Mouse (Mus musculus): ENCODE data around the gene Jdp2. TPM values are rescaled to one million over a fixed set of nuclear protein-coding genes. Genes with fewer than 3 reads are reported as not detected.

Gene Jdp2
- total and polyA plus RNA-seq, 2 experiments: 1.1 to 1.6 TPM

DNA sequence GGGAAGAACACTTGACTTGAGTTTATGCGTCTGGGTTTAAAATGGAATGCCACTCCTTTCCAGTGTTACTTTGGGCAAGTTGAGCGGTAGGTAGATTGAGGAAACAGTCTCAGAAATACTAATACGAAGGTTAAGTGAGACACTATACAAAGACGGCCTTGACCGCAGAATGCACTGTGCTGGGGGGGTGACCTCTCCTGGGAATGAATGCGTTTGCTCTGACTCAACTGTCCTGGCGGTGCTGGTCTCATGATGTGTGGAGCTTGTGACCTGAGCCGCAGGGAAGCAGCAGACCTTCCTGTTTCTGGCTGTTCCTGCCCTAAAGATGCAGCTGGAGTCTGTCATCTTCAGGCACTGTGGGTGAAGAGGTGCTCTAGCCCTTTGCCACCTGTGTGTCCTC lies 16.7 kb downstream of the Jdp2 start:
- DNase-seq (ENCODE audit: extremely low read depth, low read depth, low spot score): no peak
- no peaks in the 10 kb centered on the region for H3K79me2 ChIP-seq (ENCODE audit: control insufficient read depth, insufficient read depth, low read length)
- H3K27me3 ChIP-seq (ENCODE audit: control insufficient read depth, insufficient read depth, low read length): no peaks in the 10 kb centered on the region
- H3K9ac ChIP-seq (ENCODE audit: low read depth, low read length): no peak overlapping the region
- H3K4me3 ChIP-seq (ENCODE audit: insufficient read depth, low read depth, low read length): no peak overlapping the region
- TF ChIP-seq POLR2A (IDR thresholded peaks at IDR 0.05; ENCODE audit: extremely low read depth, insufficient read depth, low read length): no peak
- TF ChIP-seq CTCF (IDR thresholded peaks at IDR 0.05; ENCODE audit: low read depth, low read length): no peak
- WGBS: 82% methylated on average over 8 of the region's 8 CpGs
- no peak overlapping the region for H3K27ac ChIP-seq (replicated peaks; ENCODE audit: insufficient read depth, low read depth, low read length)
- no peaks in the 10 kb centered on the region for H3K4me1 ChIP-seq (ENCODE audit: control insufficient read depth, insufficient read depth, low read length)
- H3K36me3 ChIP-seq (ENCODE audit: control insufficient read depth, insufficient read depth, low read length): no peaks in the 10 kb centered on the region

DNA sequence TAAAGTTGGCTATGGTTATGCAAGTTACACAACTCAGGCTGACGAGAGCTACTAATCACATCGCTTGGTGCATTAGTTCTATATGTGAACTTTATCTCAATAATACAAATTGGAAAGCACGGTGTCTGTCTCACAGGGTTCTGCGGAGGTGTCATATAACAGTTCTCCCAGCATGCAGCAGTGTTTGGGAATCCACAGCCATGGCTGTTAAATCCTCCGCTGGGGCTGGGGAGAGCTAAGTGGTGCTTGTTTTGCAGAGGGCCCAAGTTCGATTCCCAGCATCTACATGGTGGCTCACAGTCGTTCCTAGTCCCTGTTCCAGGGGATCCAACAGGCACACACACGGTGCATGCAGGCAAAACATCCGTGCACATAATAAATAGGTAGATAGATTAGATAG lies 19.1 kb downstream of the Jdp2 start:
- Histone ChIP-seq H3K9ac (ENCODE audit: low read depth, low read length) (no peak overlapping the region), H3K79me2 (ENCODE audit: control insufficient read depth, insufficient read depth, low read length) (no peaks in the 10 kb centered on the region)
- 90% methylated on average over 9 of the region's 9 CpGs for WGBS

DNA sequence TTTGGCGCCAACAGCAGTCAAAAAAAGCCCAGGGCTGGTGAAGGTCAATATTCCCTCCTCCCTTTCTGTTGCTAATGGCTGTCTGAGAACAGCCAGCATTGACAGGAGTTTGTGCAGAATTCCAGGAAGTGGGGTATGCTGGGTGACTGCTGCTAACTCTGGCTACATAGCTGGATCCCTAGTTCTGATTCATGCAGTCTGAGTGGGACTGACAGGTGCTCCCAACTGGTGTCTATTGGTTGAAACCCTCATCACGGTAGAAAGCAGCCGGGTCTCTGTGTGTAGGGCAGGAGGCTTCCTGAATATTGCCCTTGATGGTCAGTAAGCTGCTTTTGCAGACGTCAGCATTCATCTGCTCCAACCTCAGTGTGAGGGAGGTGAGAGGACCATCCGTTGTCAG lies 19.6 kb downstream of the Jdp2 start:
- WGBS: 73% methylated on average over 5 of the region's 5 CpGs
- TF ChIP-seq POLR2A (IDR thresholded peaks at IDR 0.05; ENCODE audit: extremely low read depth, insufficient read depth, low read length): no peak
- no peak for TF ChIP-seq CTCF (IDR thresholded peaks at IDR 0.05; ENCODE audit: low read depth, low read length)

More for the DNA sequence above, 19.1 kb downstream of the Jdp2 start:
- Histone ChIP-seq H3K4me3 (ENCODE audit: insufficient read depth, low read depth, low read length) (no peak overlapping the region), H3K27me3 (ENCODE audit: control insufficient read depth, insufficient read depth, low read length) (no peaks in the 10 kb centered on the region), H3K27ac (replicated peaks; ENCODE audit: insufficient read depth, low read depth, low read length) (no peak overlapping the region), H3K4me1 (ENCODE audit: control insufficient read depth, insufficient read depth, low read length) (no peaks in the 10 kb centered on the region), H3K36me3 (ENCODE audit: control insufficient read depth, insufficient read depth, low read length) (no peaks in the 10 kb centered on the region)
- TF ChIP-seq POLR2A (IDR thresholded peaks at IDR 0.05; ENCODE audit: extremely low read depth, insufficient read depth, low read length) (no peak), CTCF (IDR thresholded peaks at IDR 0.05; ENCODE audit: low read depth, low read length) (no peak)
- DNase-seq (ENCODE audit: extremely low read depth, low read depth, low spot score): no peak

DNA sequence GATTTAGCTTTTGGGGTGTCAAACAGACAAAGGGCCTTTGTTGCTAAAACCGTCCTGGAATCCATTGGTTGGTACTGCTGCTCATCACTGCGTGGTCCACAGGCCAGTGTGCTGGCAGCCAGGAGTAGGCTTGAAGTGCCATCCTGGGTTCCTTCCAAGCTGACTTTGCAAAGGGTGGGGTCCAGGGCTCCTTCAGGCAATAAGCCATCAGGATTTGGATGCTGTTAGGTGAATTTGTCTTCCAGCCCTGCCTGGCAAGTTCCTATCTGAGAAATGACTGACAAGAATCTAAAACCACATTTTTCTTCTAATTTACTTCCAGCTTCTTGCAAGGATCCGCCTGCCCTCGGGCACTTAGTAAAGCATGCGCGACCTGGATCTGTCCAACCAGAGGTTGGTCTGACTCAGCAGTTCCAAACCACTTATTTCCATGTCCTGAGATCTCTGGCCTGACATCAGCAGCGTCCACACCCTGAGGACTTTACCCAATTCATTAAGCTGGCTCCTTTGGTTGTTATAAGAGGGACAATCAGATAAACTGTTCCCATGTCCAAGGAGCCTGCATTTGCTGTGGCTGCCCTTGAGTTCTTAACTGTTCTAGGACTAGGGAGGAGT lies 20.6 kb downstream of the Jdp2 start:
- Histone ChIP-seq H3K27ac (replicated peaks; ENCODE audit: insufficient read depth, low read depth, low read length) (no peak overlapping the region), H3K79me2 (ENCODE audit: control insufficient read depth, insufficient read depth, low read length) (no peaks in the 10 kb centered on the region)
- no peak for DNase-seq (ENCODE audit: extremely low read depth, low read depth, low spot score)

More for the DNA sequence above, 19.6 kb downstream of the Jdp2 start:
- Histone ChIP-seq H3K4me1 (ENCODE audit: control insufficient read depth, insufficient read depth, low read length) (no peaks in the 10 kb centered on the region), H3K79me2 (ENCODE audit: control insufficient read depth, insufficient read depth, low read length) (no peaks in the 10 kb centered on the region), H3K4me3 (ENCODE audit: insufficient read depth, low read depth, low read length) (no peak overlapping the region), H3K9ac (ENCODE audit: low read depth, low read length) (no peak overlapping the region), H3K36me3 (ENCODE audit: control insufficient read depth, insufficient read depth, low read length) (no peaks in the 10 kb centered on the region), H3K27me3 (ENCODE audit: control insufficient read depth, insufficient read depth, low read length) (no peaks in the 10 kb centered on the region), H3K27ac (replicated peaks; ENCODE audit: insufficient read depth, low read depth, low read length) (no peak overlapping the region)
- DNase-seq (ENCODE audit: extremely low read depth, low read depth, low spot score): no peak

DNA sequence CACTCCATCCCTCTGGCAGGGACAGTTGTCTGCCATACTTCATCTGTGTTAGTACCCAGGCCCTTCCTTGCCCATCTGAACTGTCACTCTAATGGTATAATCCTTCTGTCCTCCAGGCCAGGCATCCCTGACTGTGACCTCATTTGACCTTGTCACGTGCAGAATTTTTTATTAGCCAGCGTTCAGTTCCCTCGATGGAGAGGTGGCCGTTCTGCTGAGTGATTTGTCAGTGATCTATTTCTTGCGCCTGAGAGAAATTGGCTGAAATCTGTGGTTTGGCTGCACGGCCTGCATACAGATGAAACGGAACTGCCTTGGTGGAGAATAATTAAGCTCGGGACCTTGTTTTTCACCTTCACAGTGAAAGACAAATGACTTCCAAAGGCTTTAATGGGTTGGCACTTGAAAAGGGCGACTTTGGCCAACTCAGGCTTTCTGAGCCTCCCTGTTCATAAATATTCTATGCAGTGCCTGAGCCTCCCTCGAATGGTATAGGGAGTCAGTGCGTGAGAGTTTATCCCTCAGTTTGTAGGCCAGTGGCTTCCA lies 21.1 kb downstream of the Jdp2 start:
- DNase-seq (ENCODE audit: extremely low read depth, low read depth, low spot score): no peak
- Histone ChIP-seq H3K79me2 (ENCODE audit: control insufficient read depth, insufficient read depth, low read length) (no peaks in the 10 kb centered on the region), H3K27me3 (ENCODE audit: control insufficient read depth, insufficient read depth, low read length) (no peaks in the 10 kb centered on the region), H3K36me3 (ENCODE audit: control insufficient read depth, insufficient read depth, low read length) (no peaks in the 10 kb centered on the region), H3K9ac (ENCODE audit: low read depth, low read length) (no peak overlapping the region), H3K4me1 (ENCODE audit: control insufficient read depth, insufficient read depth, low read length) (no peaks in the 10 kb centered on the region), H3K27ac (replicated peaks; ENCODE audit: insufficient read depth, low read depth, low read length) (no peak overlapping the region), H3K4me3 (ENCODE audit: insufficient read depth, low read depth, low read length) (no peak overlapping the region)
- TF ChIP-seq CTCF (IDR thresholded peaks at IDR 0.05; ENCODE audit: low read depth, low read length): no peak
- no peak for TF ChIP-seq POLR2A (IDR thresholded peaks at IDR 0.05; ENCODE audit: extremely low read depth, insufficient read depth, low read length)
- 76% methylated on average over 11 of the region's 11 CpGs for WGBS

More for the DNA sequence above, 20.6 kb downstream of the Jdp2 start:
- H3K9ac ChIP-seq (ENCODE audit: low read depth, low read length): no peak overlapping the region
- no peaks in the 10 kb centered on the region for H3K4me1 ChIP-seq (ENCODE audit: control insufficient read depth, insufficient read depth, low read length)
- WGBS: 87% methylated on average over 7 of the region's 7 CpGs
- TF ChIP-seq POLR2A (IDR thresholded peaks at IDR 0.05; ENCODE audit: extremely low read depth, insufficient read depth, low read length) (no peak), CTCF (IDR thresholded peaks at IDR 0.05; ENCODE audit: low read depth, low read length) (no peak)
- no peak overlapping the region for H3K4me3 ChIP-seq (ENCODE audit: insufficient read depth, low read depth, low read length)
- H3K27me3 ChIP-seq (ENCODE audit: control insufficient read depth, insufficient read depth, low read length): no peaks in the 10 kb centered on the region
- H3K36me3 ChIP-seq (ENCODE audit: control insufficient read depth, insufficient read depth, low read length): no peaks in the 10 kb centered on the region

DNA sequence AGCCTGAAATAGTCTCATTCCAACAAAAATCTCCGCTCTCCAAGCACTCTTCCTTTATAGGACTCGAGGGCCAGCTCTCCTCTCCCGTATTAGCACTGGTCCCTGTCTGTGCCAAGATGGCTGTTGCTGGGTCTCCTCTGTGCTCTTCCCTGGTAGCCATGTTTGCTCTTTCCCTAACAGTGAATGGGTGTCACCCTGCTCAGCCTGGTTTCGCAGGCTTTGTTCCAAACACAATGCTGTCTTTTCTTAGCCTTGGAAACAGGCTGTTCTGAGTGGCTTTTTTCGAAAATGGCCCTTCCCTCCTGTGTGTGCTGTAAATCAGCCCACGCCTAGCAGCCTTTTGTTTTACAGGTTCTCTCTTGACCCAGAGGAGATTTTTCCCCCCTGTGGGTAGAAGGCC lies 22.2 kb downstream of the Jdp2 start:
- Histone ChIP-seq H3K79me2 (ENCODE audit: control insufficient read depth, insufficient read depth, low read length) (no peaks in the 10 kb centered on the region), H3K27ac (replicated peaks; ENCODE audit: insufficient read depth, low read depth, low read length) (no peak overlapping the region), H3K4me3 (ENCODE audit: insufficient read depth, low read depth, low read length) (no peak overlapping the region), H3K36me3 (ENCODE audit: control insufficient read depth, insufficient read depth, low read length) (no peaks in the 10 kb centered on the region), H3K4me1 (ENCODE audit: control insufficient read depth, insufficient read depth, low read length) (no peaks in the 10 kb centered on the region), H3K9ac (ENCODE audit: low read depth, low read length) (no peak overlapping the region), H3K27me3 (ENCODE audit: control insufficient read depth, insufficient read depth, low read length) (no peaks in the 10 kb centered on the region)
- TF ChIP-seq CTCF (IDR thresholded peaks at IDR 0.05; ENCODE audit: low read depth, low read length) (no peak), POLR2A (IDR thresholded peaks at IDR 0.05; ENCODE audit: extremely low read depth, insufficient read depth, low read length) (no peak)
- no peak for DNase-seq (ENCODE audit: extremely low read depth, low read depth, low spot score)
- WGBS: 95% methylated on average over 6 of the region's 6 CpGs

Data from liver, adult 2 months (tissue).